Mouse (Mus musculus) heart, embryonic 11.5 days (tissue): Measurements from ENCODE around the gene Rtcb. TPM values are rescaled to one million over a fixed set of nuclear protein-coding genes. Genes with fewer than 3 reads are reported as not detected.

Experiments used
- ATAC-seq: fragments of 200-750 bp; cut with Nextera tagmentation; replicated peaks from 2 replicates; pipeline ENCODE4 v1.8.0; 2017; ENCODE audit warnings: moderate library complexity; ENCODE audit not compliant: insufficient number of reproducible peaks, low FRiP score, low TSS enrichment
- H3K27ac ChIP-seq: fragments of 300-500 bp; sonication (generic); 2 replicates; pipeline ENCODE4 v1.5.1; 2014; ENCODE audit warnings: mild to moderate bottlenecking, low read depth, low read length
- H3K27me3 ChIP-seq: fragments of 300-500 bp; sonication (generic); 2 replicates; pipeline ENCODE4 v1.6.1; 2014; ENCODE audit warnings: mild to moderate bottlenecking, low read length, mixed read lengths; ENCODE audit not compliant: control insufficient read depth, insufficient read depth
- H3K36me3 ChIP-seq: fragments of 300-500 bp; sonication (generic); 2 replicates; pipeline ENCODE4 v1.6.1; 2014; ENCODE audit warnings: mild to moderate bottlenecking, low read length, moderate library complexity, mixed read lengths; ENCODE audit not compliant: control insufficient read depth, insufficient read depth
- H3K4me1 ChIP-seq: fragments of 300-500 bp; sonication (generic); 2 replicates; pipeline ENCODE4 v1.6.1; 2014; ENCODE audit warnings: low read length; ENCODE audit not compliant: control insufficient read depth, insufficient read depth
- H3K4me2 ChIP-seq: fragments of 300-500 bp; sonication (generic); 2 replicates; pipeline ENCODE4 v1.6.1; 2014; ENCODE audit warnings: mild to moderate bottlenecking, moderate library complexity
- H3K4me3 ChIP-seq: fragments of 300-500 bp; sonication (generic); 2 replicates; pipeline ENCODE4 v1.5.1; 2014; ENCODE audit warnings: low read depth, low read length
- H3K9ac ChIP-seq: fragments of 300-500 bp; sonication (generic); 2 replicates; pipeline ENCODE4 v1.6.1; 2014; ENCODE audit warnings: mild to moderate bottlenecking, low read depth, low read length, moderate library complexity
- H3K9me3 ChIP-seq: fragments of 300-500 bp; sonication (generic); replicated peaks from 2 replicates; pipeline ENCODE4 v1.6.1; 2016; ENCODE audit warnings: low read length; ENCODE audit not compliant: control insufficient read depth
- WGBS: fragments of 180-500 bp; shearing (Covaris S2); extraction: QIAGEN DNeasy Blood & Tissue Kit; methylation state at CpG from one replicate; pipeline ENCODE4 v1.1.7; 2014; ENCODE audit not compliant: insufficient replicate concordance; 5-methylcytosine and 5-hydroxymethylcytosine counted together
- polyA plus RNA-seq: library from polyadenylated mRNA; unstranded; fragments of >200 nt; fragmentation: Nextera tagmentation; extraction: Ambion mirVana; gene quantifications from 2 replicates; pipeline ENCODE4 v1.2.1, GENCODE M21; 2014

Gene Rtcb
- polyA plus RNA-seq, 1 experiment from 2014 or later = 113 TPM

GRCm38 (mm10) chr10:85928499-85929207, 29.0 kb downstream of the Rtcb start:
- H3K27me3 ChIP-seq = peaks cover 15% of the 10 kb centered on the region
- H3K27ac ChIP-seq = no peak overlapping the region
- 0 out of 2 replicates have a peak, but pooled peaks cover 4% of the 10 kb centered on the region for H3K4me1 ChIP-seq
- no peak overlapping the region; the same call in 1 of the 2 replicates for H3K9ac ChIP-seq
- peak overlapping the region; percentile 50 for H3K4me3 ChIP-seq
- 2% methylated on average over 63 of the region's 63 CpGs for WGBS
- no peaks in the 10 kb centered on the region for H3K9me3 ChIP-seq
- peak overlapping the region; percentile 92 for H3K4me2 ChIP-seq
- ATAC-seq = peak; percentile 71; the same call in 1 of the 2 replicates
- no peaks in the 10 kb centered on the region for H3K36me3 ChIP-seq

DNA sequence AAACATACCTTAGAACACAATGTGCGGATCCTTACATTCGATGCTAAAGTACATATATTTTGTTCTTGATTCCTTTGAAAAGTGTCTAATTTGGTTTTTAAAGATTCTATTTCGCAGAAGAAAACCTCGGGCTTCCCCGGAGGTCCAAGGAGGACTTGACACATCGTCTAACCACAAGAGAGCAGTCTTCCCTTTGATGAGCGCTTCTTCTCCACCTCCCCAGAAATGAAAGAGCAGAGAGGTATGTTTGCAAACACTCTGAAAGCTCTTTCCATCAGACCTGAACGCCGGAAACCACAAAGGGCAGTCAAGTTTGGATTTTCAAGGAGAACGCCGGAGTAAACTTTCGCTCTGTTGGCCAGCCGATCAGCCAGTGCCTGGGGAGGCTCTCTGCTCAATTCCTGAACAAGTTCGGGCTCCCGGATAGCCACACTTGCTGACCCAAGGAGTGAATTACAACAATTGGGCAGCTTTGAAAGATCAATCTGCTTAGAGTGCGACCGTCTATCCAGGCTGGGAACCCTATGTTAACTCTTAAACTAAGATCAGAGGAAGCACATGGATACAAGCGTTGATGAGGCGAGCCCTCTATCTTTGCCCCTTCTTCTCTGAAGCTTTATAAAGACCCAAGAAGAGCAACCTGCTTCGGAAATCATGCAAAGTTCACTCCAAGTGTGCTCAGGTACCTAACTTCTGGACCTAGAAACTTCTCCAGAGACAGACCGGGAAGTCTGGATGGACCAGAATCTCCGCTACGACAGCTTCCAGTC, 29.8 kb downstream of the Rtcb start, which contains the start of gene Ascl4:
Gene Ascl4, plus strand, starts transcription at position 6 of the 770 bp plus-strand sequence.
- WGBS = 2% methylated on average over 23 of the region's 23 CpGs
- Histone ChIP-seq H3K27ac (no peak within 1 kb of the TSS), H3K36me3 (no peaks in the 10 kb centered on the region), H3K4me2 (peak within 1 kb of the TSS; percentile 92), H3K4me3 (peak within 1 kb of the TSS; percentile 50), H3K9me3 (no peaks in the 10 kb centered on the region), H3K9ac (no peak within 1 kb of the TSS; the same call in 1 of the 2 replicates), H3K27me3 (peaks cover 15% of the 10 kb centered on the region), H3K4me1 (0 out of 2 replicates have a peak, but pooled peaks cover 4% of the 10 kb centered on the region)
- ATAC-seq = no peak

DNA sequence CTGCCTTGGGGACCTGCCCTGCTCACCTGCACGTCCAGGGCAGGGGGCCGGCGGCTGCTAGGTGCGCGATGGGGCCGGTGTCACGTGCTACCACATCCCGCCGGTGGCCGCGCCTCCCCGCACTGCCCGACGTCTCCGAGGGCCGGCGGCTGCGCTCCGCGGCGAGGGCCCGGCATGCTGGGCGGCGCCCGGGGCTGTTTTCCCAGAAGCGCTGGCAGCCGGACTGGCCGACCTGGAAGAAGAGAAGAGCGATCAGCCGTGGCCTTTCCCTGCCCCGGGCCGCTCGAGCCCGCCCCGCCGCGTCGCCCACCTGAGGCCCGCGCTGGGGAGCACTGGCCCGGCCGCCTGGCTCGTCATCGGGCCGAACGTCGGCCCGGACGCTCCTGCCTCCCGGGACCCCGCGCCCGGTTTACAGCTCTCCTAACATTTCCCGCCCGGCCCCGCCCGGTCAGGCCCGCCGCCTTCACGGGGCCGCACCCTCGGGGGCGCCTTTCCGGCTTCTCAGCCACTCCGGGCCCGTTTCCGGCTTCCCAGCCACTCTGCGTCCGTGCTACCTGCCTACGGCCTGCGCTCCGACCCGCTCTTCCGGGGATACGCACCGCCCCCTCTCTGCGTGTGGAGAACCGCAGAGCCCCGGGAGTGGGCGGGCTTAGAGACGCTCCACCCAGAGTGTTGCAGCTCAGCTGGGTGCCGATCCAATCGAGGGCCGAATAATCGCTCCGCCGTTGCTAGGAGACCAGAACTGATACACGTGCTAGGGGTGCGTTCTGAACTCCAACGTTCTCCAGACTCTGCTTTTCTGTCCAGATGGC, 40.9 kb downstream of the Rtcb start, which contains the start of gene Prdm4:
Gene Prdm4, minus strand, starts transcription at position 645 of the 812 bp plus-strand sequence.
- ATAC-seq = peak; percentile 99
- Histone ChIP-seq H3K9me3 (no peaks in the 10 kb centered on the region), H3K4me2 (peak within 1 kb of the TSS; percentile 86), H3K9ac (peak within 1 kb of the TSS; percentile 94), H3K27ac (peak within 1 kb of the TSS; percentile 92), H3K27me3 (no peaks in the 10 kb centered on the region), H3K4me1 (peaks cover 6% of the 10 kb centered on the region; the same call in 1 of the 2 replicates), H3K4me3 (peak within 1 kb of the TSS; percentile 92), H3K36me3 (peaks cover 7% of the 10 kb centered on the region; the same call in 1 of the 2 replicates)
- under 1% methylated on average over 81 of the region's 90 CpGs for WGBS

Other genes with a start within 250 kb of the Rtcb start
- 55.1 and 57.7 TPM in 2 replicates for gene Pwp1, start 128.3 kb downstream of the Rtcb start, polyA plus RNA-seq
- gene Prdm4, start 40.7 kb downstream of the Rtcb start, polyA plus RNA-seq = 17.1 and 17.2 TPM in 2 replicates
- gene Ascl4, start 30.1 kb downstream of the Rtcb start, polyA plus RNA-seq = not detected in 2 replicates
- gene Bpifc, start 54.1 kb upstream of the Rtcb start, polyA plus RNA-seq = not detected in 2 replicates
- 25.2 and 25.5 TPM in 2 replicates for gene Fbxo7, start 64.1 kb upstream of the Rtcb start, polyA plus RNA-seq